Mouse (Mus musculus) heart, embryonic 11.5 days (tissue): ENCODE results near the gene Fam25c. TPM values are rescaled to one million over a fixed set of nuclear protein-coding genes. Genes with fewer than 3 reads are reported as not detected.

Source experiments
- ATAC-seq: fragments of 200-750 bp; cut with Nextera tagmentation; replicated peaks from 2 replicates; pipeline ENCODE4 v1.8.0; 2017; ENCODE audit warnings: moderate library complexity; ENCODE audit not compliant: insufficient number of reproducible peaks, low FRiP score, low TSS enrichment
- H3K27ac ChIP-seq: fragments of 300-500 bp; sonication (generic); 2 replicates; pipeline ENCODE4 v1.5.1; 2014; ENCODE audit warnings: mild to moderate bottlenecking, low read depth, low read length
- H3K27me3 ChIP-seq: fragments of 300-500 bp; sonication (generic); 2 replicates; pipeline ENCODE4 v1.6.1; 2014; ENCODE audit warnings: mild to moderate bottlenecking, low read length, mixed read lengths; ENCODE audit not compliant: control insufficient read depth, insufficient read depth
- H3K36me3 ChIP-seq: fragments of 300-500 bp; sonication (generic); 2 replicates; pipeline ENCODE4 v1.6.1; 2014; ENCODE audit warnings: mild to moderate bottlenecking, low read length, moderate library complexity, mixed read lengths; ENCODE audit not compliant: control insufficient read depth, insufficient read depth
- H3K4me1 ChIP-seq: fragments of 300-500 bp; sonication (generic); 2 replicates; pipeline ENCODE4 v1.6.1; 2014; ENCODE audit warnings: low read length; ENCODE audit not compliant: control insufficient read depth, insufficient read depth
- H3K4me2 ChIP-seq: fragments of 300-500 bp; sonication (generic); 2 replicates; pipeline ENCODE4 v1.6.1; 2014; ENCODE audit warnings: mild to moderate bottlenecking, moderate library complexity
- H3K4me3 ChIP-seq: fragments of 300-500 bp; sonication (generic); 2 replicates; pipeline ENCODE4 v1.5.1; 2014; ENCODE audit warnings: low read depth, low read length
- H3K9ac ChIP-seq: fragments of 300-500 bp; sonication (generic); 2 replicates; pipeline ENCODE4 v1.6.1; 2014; ENCODE audit warnings: mild to moderate bottlenecking, low read depth, low read length, moderate library complexity
- H3K9me3 ChIP-seq: fragments of 300-500 bp; sonication (generic); replicated peaks from 2 replicates; pipeline ENCODE4 v1.6.1; 2016; ENCODE audit warnings: low read length; ENCODE audit not compliant: control insufficient read depth
- WGBS: fragments of 180-500 bp; shearing (Covaris S2); extraction: QIAGEN DNeasy Blood & Tissue Kit; methylation state at CpG from one replicate; pipeline ENCODE4 v1.1.7; 2014; ENCODE audit not compliant: insufficient replicate concordance; 5-methylcytosine and 5-hydroxymethylcytosine counted together
- polyA plus RNA-seq: library from polyadenylated mRNA; unstranded; fragments of >200 nt; fragmentation: Nextera tagmentation; extraction: Ambion mirVana; gene quantifications from 2 replicates; pipeline ENCODE4 v1.2.1, GENCODE M21; 2014

Gene Fam25c
- polyA plus RNA-seq, 1 experiment from 2014 or later: not detected

DNA sequence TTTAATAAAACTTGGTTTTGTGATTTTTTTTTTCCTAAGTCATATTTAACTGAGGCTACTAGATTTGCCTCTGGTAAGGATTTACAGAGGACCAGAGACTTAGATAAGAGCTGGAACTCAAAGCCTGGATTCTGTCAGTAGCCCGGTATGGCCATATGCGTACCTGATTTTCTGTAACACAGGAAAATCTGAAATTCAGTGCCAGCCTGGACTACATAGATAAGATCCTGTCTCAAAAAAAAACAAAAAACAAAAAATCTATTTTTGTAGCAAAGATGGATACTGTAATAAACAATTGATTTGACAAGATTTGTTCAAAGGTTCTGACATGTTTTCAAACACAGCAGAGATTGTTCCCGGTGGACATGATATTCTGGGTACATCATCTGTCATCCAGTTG lies 41.6 kb downstream of the Fam25c start:
- no peak overlapping the region; the same call in 1 of the 2 replicates for H3K4me2 ChIP-seq
- no peaks in the 10 kb centered on the region for H3K36me3 ChIP-seq
- ATAC-seq: no peak

DNA sequence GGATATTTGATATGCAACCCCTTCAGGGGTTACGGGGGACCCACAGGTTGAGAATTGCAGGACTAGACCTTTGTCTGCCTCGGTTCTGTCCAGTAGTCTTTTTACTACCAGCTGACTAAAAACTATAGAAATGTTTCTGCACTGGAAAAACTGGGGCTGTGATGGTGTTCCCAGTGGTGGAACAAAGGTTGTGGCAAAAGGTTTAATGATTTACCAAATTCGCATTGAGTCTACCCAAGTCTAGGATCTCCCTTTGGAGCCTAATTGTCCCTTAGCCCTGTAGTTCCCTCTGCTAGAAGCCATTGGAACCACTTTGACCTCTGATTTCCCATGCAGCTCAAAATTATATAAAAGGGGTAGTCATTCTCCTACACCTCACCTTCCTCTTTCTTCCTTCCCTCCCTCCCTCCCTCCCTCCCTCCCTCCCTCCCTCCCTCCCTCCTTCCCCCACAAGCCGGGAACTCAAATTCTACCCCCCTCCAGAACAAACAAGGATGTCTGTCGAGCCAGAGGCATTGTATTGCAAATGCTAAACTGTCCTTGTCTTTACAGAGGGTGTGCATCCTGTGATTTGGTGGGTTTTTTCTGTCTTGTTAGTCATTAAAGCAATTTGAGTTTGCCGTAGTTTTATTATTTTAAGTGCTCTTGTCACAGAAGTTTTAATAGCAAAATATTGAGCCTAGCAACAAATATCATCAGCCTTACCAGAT lies 42.7 kb downstream of the Fam25c start:
- peak overlapping the region; percentile 92 for H3K4me2 ChIP-seq
- no peaks in the 10 kb centered on the region for H3K27me3 ChIP-seq
- ATAC-seq: no peak
- H3K27ac ChIP-seq: no peak overlapping the region
- 30% methylated on average over 5 of the region's 6 CpGs for WGBS
- H3K9ac ChIP-seq: peak overlapping the region; percentile 50
- H3K4me3 ChIP-seq: peak overlapping the region; percentile 72
- H3K9me3 ChIP-seq: no peaks in the 10 kb centered on the region
- no peaks in the 10 kb centered on the region for H3K36me3 ChIP-seq
- peaks cover 15% of the 10 kb centered on the region for H3K4me1 ChIP-seq

More for the DNA sequence above, 41.6 kb downstream of the Fam25c start:
- Histone ChIP-seq H3K4me1 (peaks cover 15% of the 10 kb centered on the region), H3K9me3 (no peaks in the 10 kb centered on the region), H3K27ac (no peak overlapping the region), H3K27me3 (no peaks in the 10 kb centered on the region), H3K4me3 (no peak overlapping the region), H3K9ac (no peak overlapping the region)
- WGBS: 49% methylated on average over 3 of the region's 3 CpGs

DNA sequence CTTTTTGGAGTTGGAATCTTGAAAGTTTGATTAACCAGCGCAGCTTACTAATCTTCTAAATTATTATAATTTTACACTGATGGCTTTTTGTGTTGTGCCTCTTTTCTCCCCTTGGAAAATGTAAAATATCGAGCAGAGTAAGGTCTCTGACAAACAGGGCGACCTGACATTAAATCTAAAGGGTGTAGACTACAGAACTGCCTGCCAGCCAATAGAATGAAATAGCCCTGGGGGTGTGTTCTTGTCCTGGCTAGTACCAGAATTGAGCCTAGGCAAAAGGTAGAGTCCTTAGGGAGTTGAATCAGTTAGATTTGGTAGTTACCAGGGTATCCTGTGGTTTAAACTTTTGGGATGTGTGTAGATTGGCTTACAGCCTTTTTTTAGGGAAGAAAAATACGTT lies 43.5 kb downstream of the Fam25c start:
- Histone ChIP-seq H3K36me3 (no peaks in the 10 kb centered on the region), H3K9ac (peak overlapping the region; percentile 96), H3K9me3 (no peaks in the 10 kb centered on the region), H3K27me3 (no peaks in the 10 kb centered on the region), H3K4me3 (peak overlapping the region; percentile 72), H3K4me1 (peaks cover 15% of the 10 kb centered on the region), H3K27ac (0 out of 2 replicates have a peak overlapping the region, but pooled peaks have one; percentile 98), H3K4me2 (peak overlapping the region; percentile 92)
- WGBS: 2% methylated on average over 4 of the region's 4 CpGs
- no peak for ATAC-seq

GRCm38 (mm10) chr14:34311021-34311631 lies 44.1 kb downstream of the Fam25c start:
- H3K9me3 ChIP-seq: no peaks in the 10 kb centered on the region
- peak; percentile 39; the same call in 1 of the 2 replicates for ATAC-seq
- H3K36me3 ChIP-seq: no peaks in the 10 kb centered on the region
- H3K9ac ChIP-seq: peak overlapping the region; percentile 96
- H3K4me2 ChIP-seq: peak overlapping the region; percentile 92
- peak overlapping the region; percentile 72 for H3K4me3 ChIP-seq
- H3K27ac ChIP-seq: peak overlapping the region; percentile 98
- H3K27me3 ChIP-seq: no peaks in the 10 kb centered on the region
- peaks cover 15% of the 10 kb centered on the region for H3K4me1 ChIP-seq
- WGBS: under 1% methylated on average over 47 of the region's 47 CpGs

DNA sequence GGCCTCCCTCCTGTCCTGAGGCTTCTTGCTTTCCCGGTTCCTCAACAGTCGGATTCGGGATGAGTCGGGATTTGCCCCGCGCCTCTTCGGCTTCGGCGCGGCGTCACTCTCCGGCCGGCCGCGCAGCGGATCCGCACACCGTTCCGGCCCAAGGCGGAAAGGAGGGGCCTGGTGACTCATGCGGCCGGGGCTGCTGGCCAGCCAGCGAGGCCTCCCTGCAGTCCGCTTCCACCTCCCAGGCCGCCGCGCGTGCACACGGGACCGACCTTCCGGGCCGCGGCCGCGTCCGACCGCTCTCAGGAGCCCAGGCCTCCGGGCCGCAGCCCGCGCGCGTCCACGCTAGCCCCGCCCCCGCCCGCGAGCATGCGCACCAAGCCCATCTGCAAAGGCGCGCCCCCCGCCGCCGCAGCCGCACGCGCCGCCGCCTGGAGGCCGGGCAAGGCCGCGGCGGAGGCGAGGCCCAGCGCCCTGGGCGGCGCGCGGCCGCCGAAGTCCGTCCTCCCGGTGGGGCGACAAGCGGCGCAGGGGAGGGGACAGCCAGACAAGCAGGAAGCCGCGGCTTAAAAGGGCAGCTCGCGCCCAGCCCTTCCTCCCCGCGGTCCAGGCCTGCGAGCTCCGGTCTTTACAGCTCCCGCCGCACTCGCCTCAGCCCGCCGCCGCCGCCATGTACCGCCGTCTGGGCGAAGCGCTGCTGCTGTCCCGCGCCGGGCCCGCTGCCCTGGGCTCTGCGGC lies 44.8 kb downstream of the Fam25c start, which contains the start of the genes Shld2 and Glud1:
TSS of gene Shld2 (minus strand) at position 260 of the 732 bp plus-strand sequence.
TSS of gene Glud1 (plus strand) at position 494 of the 732 bp plus-strand sequence.
- Histone ChIP-seq H3K9me3 (no peaks in the 10 kb centered on the region), H3K27ac (peak within 1 kb of the TSS; percentile 98), H3K4me3 (peak within 1 kb of the TSS; percentile 72), H3K36me3 (no peaks in the 10 kb centered on the region), H3K27me3 (no peaks in the 10 kb centered on the region), H3K4me2 (peak within 1 kb of the TSS; percentile 92), H3K4me1 (peaks cover 15% of the 10 kb centered on the region), H3K9ac (peak within 1 kb of the TSS; percentile 96)
- under 1% methylated on average over 77 of the region's 100 CpGs for WGBS
- peak; percentile 97 for ATAC-seq

GRCm38 (mm10) chr14:34309907-34310233 lies 45.4 kb downstream of the Fam25c start:
- Histone ChIP-seq H3K27ac (peak overlapping the region; percentile 98), H3K9me3 (no peaks in the 10 kb centered on the region), H3K27me3 (no peaks in the 10 kb centered on the region), H3K36me3 (no peaks in the 10 kb centered on the region), H3K4me1 (peaks cover 15% of the 10 kb centered on the region), H3K4me2 (peak overlapping the region; percentile 92), H3K9ac (peak overlapping the region; percentile 84), H3K4me3 (peak overlapping the region; percentile 72)
- 7% methylated on average over 5 of the region's 5 CpGs for WGBS
- ATAC-seq: no peak

DNA sequence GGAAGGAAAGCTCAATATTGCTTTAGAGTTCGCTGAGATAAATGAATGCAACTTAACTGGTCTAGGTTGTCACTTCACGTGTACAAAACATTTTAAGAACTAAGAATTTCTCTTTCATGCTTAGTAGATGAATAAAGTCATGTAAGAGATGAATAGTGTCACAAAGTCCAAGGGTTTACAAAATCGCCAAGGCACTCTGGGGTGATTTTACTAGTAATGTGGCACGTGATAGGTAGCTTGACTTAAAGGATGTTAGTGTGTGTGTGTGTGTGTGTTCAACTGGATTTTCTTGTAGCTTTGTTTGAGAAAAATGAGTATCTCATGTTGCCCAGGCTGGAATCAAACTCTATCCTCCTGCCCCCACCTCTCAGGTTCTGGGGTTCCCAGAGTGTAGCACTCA lies 46.0 kb downstream of the Fam25c start:
- ATAC-seq: no peak
- H3K27ac ChIP-seq: no peak overlapping the region
- H3K9ac ChIP-seq: peak overlapping the region; percentile 84; the same call in 1 of the 2 replicates
- H3K4me1 ChIP-seq: peaks cover 15% of the 10 kb centered on the region
- peak overlapping the region; percentile 72; the same call in 1 of the 2 replicates for H3K4me3 ChIP-seq
- 86% methylated on average over 4 of the region's 4 CpGs for WGBS
- no peaks in the 10 kb centered on the region for H3K9me3 ChIP-seq
- peak overlapping the region; percentile 92 for H3K4me2 ChIP-seq
- no peaks in the 10 kb centered on the region for H3K27me3 ChIP-seq
- no peaks in the 10 kb centered on the region for H3K36me3 ChIP-seq

GRCm38 (mm10) chr14:34303265-34303680 lies 52.0 kb downstream of the Fam25c start:
- no peaks in the 10 kb centered on the region for H3K9me3 ChIP-seq
- H3K9ac ChIP-seq: no peak overlapping the region
- H3K4me2 ChIP-seq: no peak overlapping the region
- H3K27me3 ChIP-seq: no peaks in the 10 kb centered on the region
- H3K4me3 ChIP-seq: no peak overlapping the region
- no peak for ATAC-seq
- no peak overlapping the region for H3K27ac ChIP-seq
- WGBS: 31% methylated on average over 5 of the region's 5 CpGs
- no peaks in the 10 kb centered on the region for H3K36me3 ChIP-seq
- H3K4me1 ChIP-seq: no peaks in the 10 kb centered on the region
